Mouse (Mus musculus) embryonic stem cell, embryonic (primary cell): ENCODE data around the gene Fbxo30.
"Not testable (repeated sequence)": the region's sequence is repeated elsewhere in the genome, so short reads cannot be mapped to it uniquely, and the experiment has no call there.

Experiments
- CTCF ChIA-PET, 4 experiments: fragments of 300-600 bp in 2 of 4; fragments of 350-600 bp in 2 of 4; sonication (Branson Sonifier 250); formaldehyde crosslinking; loops; one replicate each; lab custom pipeline; 2022; ENCODE audit warnings: inconsistent platforms in 2 of 4; lab: Charles Lee
- POLR2A ChIA-PET, 4 experiments: fragments of 300-600 bp in 2 of 4; fragments of 350-600 bp in 2 of 4; sonication (Branson Sonifier 250); formaldehyde crosslinking; loops; one replicate each; lab custom pipeline; 2022; ENCODE audit warnings: antibody characterized with exemption in 4 of 4, inconsistent platforms in 1 of 4; lab: Charles Lee

Fbxo30 gene

GRCm38 (mm10) chr10:11280578-11281463 lies at the start of gene Fbxo30:
Gene Fbxo30, plus strand, starts transcription at chr10:11281330.
- ChIA-PET POLR2A (interaction anchor here in 3 of 4 experiments (0.6 to 2.3 kb wide), 31 partner anchors 10 to 1642 kb away, joined by 3 to 10 read pairs (median 4); partner anchors contain the start of genes Epm2a (in 3 of the 3) and Shprh (in 1 of the 3)), CTCF (interaction anchor here in 1 of 4 experiments (1.0 kb wide), 1 partner anchor 63 kb away, joined by 3 read pairs; no protein-coding TSS in a partner anchor)

- CTCF ChIA-PET: no interaction called here
- POLR2A ChIA-PET: interaction anchor here in 2 of 4 experiments (0.6 to 4.9 kb wide), 3 partner anchors 9 to 47 kb away, joined by 3 to 22 read pairs (median 7); no protein-coding TSS in a partner anchor
Observed at GRCm38 (mm10) chr10:11233208-11233607, 47.9 kb upstream of the Fbxo30 start.

- CTCF ChIA-PET: not testable (repeated sequence)
Observed at GRCm38 (mm10) chr10:11242988-11243387, 38.1 kb upstream of the Fbxo30 start.

GRCm38 (mm10) chr10:11248210-11248609 lies 32.9 kb upstream of the Fbxo30 start:
- ChIA-PET CTCF (no interaction called here), POLR2A (no interaction called here)

More at GRCm38 (mm10) chr10:11242988-11243387, 38.1 kb upstream of the Fbxo30 start:
- POLR2A ChIA-PET: interaction anchor here in 3 of 4 experiments (0.9 to 2.6 kb wide), 8 partner anchors 8 to 100 kb away, joined by 3 to 22 read pairs (median 4); partner anchors contain the start of gene Epm2a (in 1 of the 3)

- ChIA-PET POLR2A (interaction anchor here in 1 of 4 experiments (1.1 to 1.7 kb wide), 2 partner anchors 8 to 13 kb away, joined by 3 read pairs; no protein-coding TSS in a partner anchor), CTCF (no interaction called here)
Observed at GRCm38 (mm10) chr10:11250247-11250997, 30.7 kb upstream of the Fbxo30 start.

DNA sequence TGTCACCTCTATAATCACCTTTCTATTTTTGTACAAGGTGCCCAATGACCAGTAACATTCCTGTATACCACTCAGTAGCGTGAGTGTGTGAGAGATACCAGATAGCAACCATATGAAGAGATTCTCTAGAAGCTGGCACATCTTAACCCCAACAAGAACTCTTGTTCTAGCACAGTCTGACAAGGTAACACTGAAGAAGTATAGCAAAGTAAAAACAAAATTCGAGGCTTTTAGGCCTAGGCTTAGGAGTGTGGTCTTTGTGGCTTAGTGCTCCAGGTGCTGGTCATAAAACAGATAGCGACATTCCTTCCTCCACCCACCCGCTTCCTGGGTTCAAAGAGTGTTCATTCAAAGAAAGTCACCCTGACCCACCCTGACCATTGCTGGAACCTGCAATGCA lies 27.5 kb upstream of the Fbxo30 start:
- CTCF ChIA-PET: not testable (repeated sequence)
- POLR2A ChIA-PET: interaction anchor here in 1 of 4 experiments (0.7 to 1.1 kb wide), 2 partner anchors 10 to 287 kb away, joined by 3 read pairs; no protein-coding TSS in a partner anchor

GRCm38 (mm10) chr10:11260119-11260518 lies 21.0 kb upstream of the Fbxo30 start:
- ChIA-PET POLR2A (no interaction called here), CTCF (no interaction called here)

DNA sequence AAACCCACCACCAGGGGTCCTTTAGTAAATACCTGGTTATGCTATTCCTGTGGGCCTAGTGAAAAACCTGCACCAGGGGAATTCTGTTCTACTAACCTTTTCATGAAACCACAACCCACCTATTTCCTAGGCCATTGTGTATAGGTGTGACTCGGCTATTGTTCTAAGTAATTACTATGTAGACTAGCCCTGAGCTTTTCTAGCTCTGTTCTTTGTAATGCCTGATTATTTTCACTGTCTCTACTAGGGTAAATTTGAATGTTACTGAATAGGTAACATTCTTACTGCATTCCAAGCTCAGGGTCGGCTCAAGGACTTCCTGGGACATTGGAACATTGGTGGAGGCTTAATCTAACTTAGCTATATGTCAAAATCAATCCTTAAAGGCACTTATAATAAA lies 18.8 kb upstream of the Fbxo30 start:
- CTCF ChIA-PET: not testable (repeated sequence)
- POLR2A ChIA-PET: interaction anchor here in 2 of 4 experiments (0.6 to 2.0 kb wide), 5 partner anchors 17 to 26 kb away, joined by 3 to 11 read pairs (median 4); no protein-coding TSS in a partner anchor

DNA sequence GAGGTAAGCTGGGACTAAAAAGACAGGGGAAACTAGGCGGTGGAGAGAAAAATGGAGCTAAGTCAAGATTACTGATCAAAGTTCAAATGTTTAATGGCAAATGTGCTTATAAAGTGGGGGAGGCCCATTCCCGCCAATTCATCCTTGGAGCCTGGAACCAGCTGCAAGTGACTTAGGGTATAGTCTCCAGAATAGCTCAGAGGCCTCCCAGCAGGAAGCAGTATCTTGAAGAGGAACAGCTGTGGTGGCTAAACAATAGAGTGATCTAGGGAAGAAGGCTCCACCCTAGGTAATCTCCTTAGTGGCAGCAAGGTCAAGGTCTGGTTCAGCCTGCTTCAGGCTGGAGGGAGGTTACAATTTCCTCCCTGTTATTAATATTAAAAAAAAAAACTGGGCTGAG lies 17.3 kb upstream of the Fbxo30 start:
- CTCF ChIA-PET: not testable (repeated sequence)
- POLR2A ChIA-PET: interaction anchor here in 3 of 4 experiments (0.6 to 2.6 kb wide), 18 partner anchors 9 to 1854 kb away, joined by 3 to 11 read pairs (median 4); partner anchors contain the start of gene Epm2a (in 1 of the 3)

- CTCF ChIA-PET: no interaction called here
- POLR2A ChIA-PET: interaction anchor here in 3 of 4 experiments (0.7 to 1.5 kb wide), 5 partner anchors 11 to 204 kb away, joined by 3 to 5 read pairs (median 3); no protein-coding TSS in a partner anchor
Observed at GRCm38 (mm10) chr10:11269165-11269564, 12.0 kb upstream of the Fbxo30 start.

- CTCF ChIA-PET: no interaction called here
- POLR2A ChIA-PET: no interaction called here
Observed at GRCm38 (mm10) chr10:11274431-11274830, 6.7 kb upstream of the Fbxo30 start.

GRCm38 (mm10) chr10:11280235-11280577 lies 924 bp upstream of the Fbxo30 start:
- ChIA-PET CTCF (interaction anchor here in 1 of 4 experiments (1.0 kb wide), 1 partner anchor 64 kb away, joined by 3 read pairs; no protein-coding TSS in a partner anchor), POLR2A (interaction anchor here in 3 of 4 experiments (0.6 to 2.3 kb wide), 30 partner anchors 10 to 983 kb away, joined by 3 to 10 read pairs (median 4); partner anchors contain the start of genes Epm2a (in 3 of the 3) and Shprh (in 1 of the 3))

DNA sequence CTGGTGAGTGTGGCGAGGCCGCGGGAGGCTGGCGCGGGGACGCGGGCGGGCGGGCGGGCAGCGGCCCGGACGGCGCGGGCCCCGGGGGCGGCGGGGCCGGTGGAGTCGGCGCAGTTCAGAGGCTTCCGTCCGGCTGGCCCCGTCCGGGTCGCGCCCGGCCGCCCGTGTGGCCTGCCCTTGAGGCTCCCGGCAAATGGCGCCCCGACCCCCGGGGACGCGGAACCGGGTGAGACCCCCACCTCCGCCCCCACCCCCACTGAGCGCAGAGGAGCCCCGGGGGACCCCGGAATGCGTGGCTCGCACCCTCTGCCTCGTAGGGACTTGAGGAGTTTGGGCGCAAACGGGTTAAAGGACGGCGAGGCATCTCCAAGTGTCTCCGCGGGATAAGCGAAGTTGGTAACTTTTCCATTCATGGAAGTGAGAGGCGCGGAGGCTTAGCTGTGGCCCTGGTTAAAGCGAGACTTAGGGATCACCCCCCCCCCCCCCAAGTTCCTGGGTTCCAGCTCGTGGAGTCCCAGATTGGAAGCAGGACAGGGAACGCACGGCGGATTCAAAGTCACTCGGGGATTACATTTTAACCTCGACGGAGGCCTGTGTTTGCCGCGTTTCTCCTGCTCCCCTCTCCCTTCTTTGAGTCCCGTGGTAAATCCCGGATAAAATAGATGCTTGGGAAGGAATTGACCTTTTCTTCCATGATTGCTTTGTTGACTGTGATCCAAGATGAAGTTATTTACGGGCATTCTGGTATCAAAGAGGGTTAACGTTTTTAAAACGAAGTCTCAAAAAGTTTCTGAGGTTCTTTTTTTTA lies 572 bp downstream of the Fbxo30 start:
- ChIA-PET CTCF (no interaction called here), POLR2A (interaction anchor here in 3 of 4 experiments (0.6 to 1.4 kb wide), 12 partner anchors 9 to 1641 kb away, joined by 3 to 7 read pairs (median 4); partner anchors contain the start of gene Epm2a (in 2 of the 3))

GRCm38 (mm10) chr10:11282306-11282631 lies 1.1 kb downstream of the Fbxo30 start:
- CTCF ChIA-PET: no interaction called here
- POLR2A ChIA-PET: interaction anchor here in 3 of 4 experiments (0.6 to 1.4 kb wide), 11 partner anchors 9 to 1586 kb away, joined by 3 to 7 read pairs (median 4); partner anchors contain the start of gene Epm2a (in 2 of the 3)

GRCm38 (mm10) chr10:11298418-11298817 lies 17.3 kb downstream of the Fbxo30 start:
- ChIA-PET CTCF (interaction anchor here in 1 of 4 experiments (0.5 kb wide), 1 partner anchor 1155 kb away, joined by 3 read pairs; no protein-coding TSS in a partner anchor), POLR2A (interaction anchor here in 2 of 4 experiments (0.8 to 2.8 kb wide), 7 partner anchors 9 to 151 kb away, joined by 3 to 10 read pairs (median 3); no protein-coding TSS in a partner anchor)

- ChIA-PET CTCF (no interaction called here), POLR2A (interaction anchor here in 2 of 4 experiments (0.8 to 2.5 kb wide), 5 partner anchors 8 to 38 kb away, joined by 3 to 8 read pairs (median 4); partner anchors contain the start of gene Epm2a (in 1 of the 2))
Observed at GRCm38 (mm10) chr10:11305365-11306053, 24.4 kb downstream of the Fbxo30 start.

- ChIA-PET POLR2A (interaction anchor here in 1 of 4 experiments (0.8 to 2.5 kb wide), 3 partner anchors 13 to 37 kb away, joined by 3 to 8 read pairs (median 5); partner anchors contain the start of gene Epm2a), CTCF (no interaction called here)
Observed at GRCm38 (mm10) chr10:11306054-11306367, 24.9 kb downstream of the Fbxo30 start.
